Mouse (Mus musculus): Measurements from ENCODE around the gene Psmc2.
A peak's percentile ranks its signal among the peaks of the same experiment; 100 is the strongest.

Psmc2 gene

DNA sequence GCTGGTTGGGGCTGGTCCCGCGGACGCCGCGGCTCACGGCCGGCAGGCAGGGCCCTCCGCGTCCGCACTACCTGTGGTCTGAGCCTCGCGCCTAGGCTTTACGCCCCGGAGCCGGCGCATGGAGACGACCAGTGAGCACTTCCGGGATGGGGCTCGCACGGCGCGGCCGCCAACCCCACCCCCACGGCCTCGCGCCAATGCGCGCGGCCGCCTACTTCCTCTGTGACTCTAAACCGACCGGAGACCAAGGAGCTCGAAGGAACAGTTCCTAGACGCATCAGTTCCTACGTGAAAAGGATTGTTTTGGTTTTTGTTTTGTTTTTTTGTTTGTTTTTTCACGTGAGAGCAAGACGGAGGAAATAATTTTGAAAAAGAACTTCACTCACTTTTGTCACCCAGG is at the start of gene Psmc2, which contains the start of gene Dnajc2:
Gene Psmc2, plus strand, starts transcription at position 231 of the 400 bp plus-strand sequence.
Gene Dnajc2, minus strand, starts transcription at position 199 of the 400 bp plus-strand sequence.
- DNase-seq (ENCODE audit: low read depth in 2 of 2, low spot score in 2 of 2), result peak; percentile 81 to 85

DNA sequence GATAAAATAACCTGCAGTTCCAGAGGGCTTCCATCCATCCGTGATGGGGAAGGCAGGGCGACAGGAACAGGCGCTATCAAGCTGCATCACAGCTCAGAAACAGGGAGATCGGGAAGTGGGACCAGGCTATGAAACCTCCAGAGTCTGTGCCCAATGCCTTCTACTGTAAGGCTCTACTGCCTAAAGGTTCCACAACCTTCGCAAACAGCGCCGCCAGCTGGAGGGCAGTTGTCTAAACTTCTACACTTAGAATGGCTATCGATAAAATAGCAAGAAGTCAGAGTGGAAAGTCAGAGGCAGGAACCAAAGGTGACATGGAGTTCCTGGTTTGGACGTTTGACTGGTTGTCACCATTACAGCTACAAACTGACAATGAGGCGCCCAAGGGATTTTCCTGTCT is 49.5 kb upstream of the Psmc2 start:
- peak; percentile 51 to 69 for DNase-seq (ENCODE audit: low read depth in 2 of 2, low spot score in 2 of 2)

DNA sequence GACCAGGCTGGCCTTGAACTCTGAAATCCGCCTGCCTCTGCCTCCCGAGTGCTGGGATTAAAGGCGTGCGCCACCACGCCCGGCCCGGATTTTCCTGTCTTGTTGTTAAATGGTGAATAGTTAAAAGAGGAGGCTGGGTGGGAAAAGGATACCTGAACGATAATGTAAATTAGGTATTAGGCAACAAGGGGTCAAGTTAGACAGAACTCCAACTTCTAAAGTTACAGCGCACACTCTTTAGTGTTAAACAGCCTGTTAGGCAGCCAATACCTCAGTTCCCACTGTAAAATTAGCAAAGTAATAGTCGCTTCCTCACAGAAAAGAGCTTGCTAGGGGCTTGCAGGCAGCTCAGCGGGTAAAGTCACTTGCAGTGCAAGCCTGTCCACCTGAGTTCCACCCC is 49.0 kb upstream of the Psmc2 start:
- DNase-seq (ENCODE audit: low read depth in 2 of 2, low spot score in 2 of 2), result no peak

DNA sequence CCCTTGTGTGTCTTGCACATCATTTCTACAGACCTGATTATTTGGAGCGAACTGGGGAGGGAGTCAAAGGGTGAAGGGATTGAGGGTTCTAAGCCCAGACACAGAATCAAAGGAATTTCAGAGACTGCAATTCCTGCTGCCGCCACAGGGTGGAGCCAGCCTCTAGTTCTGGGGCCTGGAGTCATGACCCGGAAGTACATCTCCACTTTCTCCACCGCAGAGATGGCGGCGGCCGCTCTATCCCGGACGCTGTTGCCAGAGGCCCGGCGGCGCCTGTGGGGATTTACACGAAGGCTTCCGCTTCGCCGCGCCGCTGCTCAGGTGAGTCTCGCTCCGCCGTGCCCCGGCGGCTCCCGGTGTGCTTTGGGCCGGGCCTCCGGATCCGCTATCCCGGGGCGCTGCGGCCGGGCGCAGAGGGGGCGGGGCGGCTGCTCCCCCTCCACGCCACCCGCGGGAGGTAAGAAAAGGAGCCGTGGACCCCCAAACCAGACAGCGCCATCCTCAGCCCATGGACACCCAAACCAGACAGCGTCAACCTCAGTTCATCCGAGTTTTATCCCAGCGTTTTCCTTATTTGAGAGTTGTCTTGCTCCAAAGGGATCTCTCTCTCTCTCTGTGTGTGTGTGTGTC is 48.0 kb upstream of the Psmc2 start, which contains the start of gene Pmpcb:
Gene Pmpcb, plus strand, starts transcription at position 186 of the 630 bp plus-strand sequence.
- peak; percentile 85 to 88 for DNase-seq (ENCODE audit: low read depth in 2 of 2, low spot score in 2 of 2)

DNA sequence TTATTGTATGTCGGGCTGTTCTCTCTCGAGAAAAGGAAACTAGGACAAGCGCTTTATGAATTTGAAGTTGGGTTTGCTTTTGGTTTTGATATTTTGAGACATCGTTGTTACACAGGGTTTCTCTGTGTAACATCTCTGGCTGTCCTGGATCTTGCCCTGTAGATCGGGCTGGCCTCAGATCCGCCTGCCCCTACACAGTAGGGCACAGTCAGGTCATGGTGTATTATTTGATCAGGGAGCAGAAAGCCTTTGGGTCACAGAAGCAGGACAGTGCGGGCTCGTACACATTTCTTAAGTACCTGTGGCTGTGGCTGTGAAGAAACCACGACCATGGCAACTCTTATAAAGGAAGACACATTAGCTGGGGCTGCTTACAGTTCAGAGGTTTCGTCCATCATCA is 47.5 kb upstream of the Psmc2 start:
- no peak for DNase-seq (ENCODE audit: low read depth in 2 of 2, low spot score in 2 of 2)

DNA sequence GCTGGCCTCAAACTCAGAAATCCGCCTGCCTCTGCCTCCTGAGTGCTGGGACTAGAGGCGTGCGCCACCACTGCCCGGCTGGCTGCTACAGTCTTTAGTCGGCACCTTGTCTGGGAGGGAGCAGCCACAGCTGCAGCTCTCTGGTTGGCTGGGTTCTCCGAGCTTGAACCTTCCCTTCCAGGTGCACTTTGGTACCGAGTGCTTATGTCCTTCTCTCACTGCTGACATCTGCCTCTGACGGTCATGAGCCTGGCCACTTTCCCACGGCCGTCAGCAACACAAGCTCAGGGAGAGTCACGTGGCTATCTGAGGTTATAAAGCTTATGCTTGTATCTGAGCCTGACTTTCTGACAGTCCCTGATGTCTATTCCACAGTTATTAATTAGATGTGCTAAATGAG is 46.0 kb upstream of the Psmc2 start:
- DNase-seq (ENCODE audit: low read depth in 2 of 2, low spot score in 2 of 2), result no peak

DNA sequence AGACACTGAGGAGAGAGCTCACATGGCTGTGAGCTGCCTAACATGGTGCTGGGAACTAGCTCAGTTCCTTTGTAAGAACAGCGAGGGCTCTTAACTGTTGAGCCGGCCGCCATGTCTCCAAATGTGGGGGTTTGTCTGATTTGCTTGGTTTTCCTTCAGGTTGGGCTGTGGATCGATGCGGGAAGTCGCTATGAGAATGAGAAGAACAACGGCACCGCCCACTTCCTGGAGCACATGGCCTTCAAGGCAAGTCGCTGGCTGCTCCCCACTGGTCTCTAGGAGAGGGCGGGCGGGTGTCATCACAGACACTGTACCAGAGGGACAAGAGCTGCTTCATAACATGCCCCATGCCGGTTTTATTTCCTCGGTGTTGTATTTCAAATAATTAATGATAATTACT is 45.2 kb upstream of the Psmc2 start:
- DNase-seq (ENCODE audit: low read depth in 2 of 2, low spot score in 2 of 2), result no peak

DNA sequence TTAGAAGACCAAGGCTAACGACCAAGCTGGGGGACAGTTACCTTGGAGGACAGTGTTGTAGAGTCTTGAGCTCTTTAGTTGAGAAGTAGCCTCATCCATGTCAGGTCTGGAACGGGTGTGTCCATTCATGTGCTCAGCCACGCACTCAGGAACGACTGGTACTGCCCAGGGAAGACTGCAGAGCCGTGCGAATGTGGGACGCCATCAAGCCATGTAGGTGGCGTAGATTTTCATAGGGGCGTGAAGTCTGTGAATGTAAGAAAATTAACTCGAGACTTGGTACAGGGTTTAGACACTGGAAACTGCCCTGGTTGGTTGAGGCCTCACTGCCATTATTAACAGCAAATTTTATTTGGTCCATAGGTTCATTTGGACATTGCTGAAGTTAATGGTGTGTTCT is 41.5 kb upstream of the Psmc2 start:
- DNase-seq (ENCODE audit: low read depth in 2 of 2, low spot score in 2 of 2), result no peak

DNA sequence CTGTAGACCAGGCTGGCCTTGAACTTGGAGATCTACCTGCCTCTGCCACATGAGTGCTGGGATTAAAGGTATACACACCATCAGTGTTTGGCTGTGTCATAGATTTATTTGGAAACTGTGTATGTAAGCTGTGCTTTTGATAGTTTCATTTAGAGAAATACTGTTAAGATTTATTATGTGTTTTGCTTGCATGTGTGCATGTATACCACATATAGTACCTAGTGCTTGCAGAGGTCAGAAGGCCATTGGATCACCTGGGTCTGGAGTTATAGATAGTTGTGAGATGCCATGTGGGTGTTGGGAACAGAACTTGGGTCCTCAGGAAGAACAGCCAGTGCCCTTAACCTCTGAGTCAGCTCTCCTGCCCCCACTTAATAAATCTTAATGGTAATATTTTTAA is 40.4 kb upstream of the Psmc2 start:
- no peak for DNase-seq (ENCODE audit: low read depth in 2 of 2, low spot score in 2 of 2)

DNA sequence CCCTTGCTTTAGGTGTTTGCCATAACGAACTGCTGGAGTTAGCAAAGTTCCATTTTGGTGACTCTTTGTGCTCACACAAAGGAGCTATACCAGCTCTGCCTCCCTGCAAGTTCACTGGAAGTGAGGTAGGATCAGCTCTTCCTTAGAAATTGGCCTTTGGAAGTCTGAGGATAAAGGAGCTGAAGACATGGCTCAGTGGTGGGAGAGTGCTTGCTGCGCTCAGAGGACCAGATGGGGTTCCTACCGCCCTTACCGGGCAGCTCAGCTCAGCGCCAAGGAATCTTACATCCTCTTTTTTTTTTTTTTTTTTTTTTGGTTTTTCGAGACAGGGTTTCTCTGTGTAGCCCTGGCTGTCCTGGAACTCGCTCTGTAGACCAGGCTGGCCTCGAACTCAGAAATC is 39.1 kb upstream of the Psmc2 start:
- DNase-seq (ENCODE audit: low read depth in 2 of 2, low spot score in 2 of 2), result no peak

DNA sequence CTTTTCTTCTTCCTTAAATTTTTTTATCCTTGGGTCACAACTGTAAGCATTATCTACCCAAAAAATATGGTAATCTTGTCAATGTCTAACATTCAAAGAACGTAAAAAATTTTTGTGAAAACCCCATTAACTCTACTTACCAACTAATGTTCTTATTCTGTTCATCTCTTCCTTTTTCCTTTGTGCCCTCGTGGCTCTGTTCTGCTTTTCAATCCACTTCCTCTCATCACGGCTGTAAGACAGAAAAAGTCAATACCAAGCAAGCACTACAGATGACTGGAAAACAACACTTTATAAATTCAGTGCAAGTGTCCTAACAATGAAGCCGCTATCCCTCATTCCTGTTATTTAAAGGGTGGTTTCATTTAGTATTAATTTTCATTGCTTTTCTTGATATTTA is 16.6 kb upstream of the Psmc2 start:
- no peak for DNase-seq (ENCODE audit: low read depth in 2 of 2, low spot score in 2 of 2)

DNA sequence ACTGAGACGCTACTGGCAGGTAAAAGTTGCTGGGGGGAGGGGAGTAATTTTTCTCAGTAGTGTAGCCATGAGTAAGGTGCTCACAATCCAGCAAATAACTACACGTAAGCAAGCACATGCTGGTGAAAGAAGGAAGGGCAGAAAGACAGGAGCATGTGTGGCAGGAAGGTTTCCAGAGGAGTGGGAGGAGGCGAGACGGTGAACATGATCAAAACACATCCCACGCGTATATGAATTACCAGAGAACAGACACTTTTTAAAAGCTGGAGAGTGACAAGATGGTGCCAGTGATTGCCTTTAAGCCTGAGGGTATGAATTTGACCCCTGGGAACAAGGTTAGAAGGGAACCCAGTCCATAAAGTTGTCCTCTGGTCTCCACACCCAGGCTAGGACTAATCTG is 15.2 kb upstream of the Psmc2 start:
- DNase-seq (ENCODE audit: low read depth in 2 of 2, low spot score in 2 of 2), result no peak

DNA sequence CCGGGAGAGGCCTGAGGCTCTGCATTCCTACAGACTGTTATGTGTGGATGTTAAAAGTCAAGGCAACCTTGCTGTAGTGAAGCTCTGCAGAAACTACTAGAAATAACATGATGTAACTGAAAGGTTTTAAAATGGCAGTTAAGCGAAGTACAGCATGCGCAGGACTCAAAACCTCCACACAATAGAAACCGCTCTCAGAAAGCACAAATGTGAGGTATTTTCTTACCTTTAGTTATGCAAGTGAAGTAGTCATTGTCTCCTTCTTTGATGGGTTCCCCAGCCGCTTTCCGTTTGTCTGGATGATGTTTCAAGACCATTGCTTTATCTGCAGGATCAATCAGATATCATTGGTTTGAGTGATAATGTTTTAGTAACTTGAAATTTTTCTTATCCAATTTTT is 8.6 kb upstream of the Psmc2 start:
- DNase-seq (ENCODE audit: low read depth in 2 of 2, low spot score in 2 of 2), result no peak

DNA sequence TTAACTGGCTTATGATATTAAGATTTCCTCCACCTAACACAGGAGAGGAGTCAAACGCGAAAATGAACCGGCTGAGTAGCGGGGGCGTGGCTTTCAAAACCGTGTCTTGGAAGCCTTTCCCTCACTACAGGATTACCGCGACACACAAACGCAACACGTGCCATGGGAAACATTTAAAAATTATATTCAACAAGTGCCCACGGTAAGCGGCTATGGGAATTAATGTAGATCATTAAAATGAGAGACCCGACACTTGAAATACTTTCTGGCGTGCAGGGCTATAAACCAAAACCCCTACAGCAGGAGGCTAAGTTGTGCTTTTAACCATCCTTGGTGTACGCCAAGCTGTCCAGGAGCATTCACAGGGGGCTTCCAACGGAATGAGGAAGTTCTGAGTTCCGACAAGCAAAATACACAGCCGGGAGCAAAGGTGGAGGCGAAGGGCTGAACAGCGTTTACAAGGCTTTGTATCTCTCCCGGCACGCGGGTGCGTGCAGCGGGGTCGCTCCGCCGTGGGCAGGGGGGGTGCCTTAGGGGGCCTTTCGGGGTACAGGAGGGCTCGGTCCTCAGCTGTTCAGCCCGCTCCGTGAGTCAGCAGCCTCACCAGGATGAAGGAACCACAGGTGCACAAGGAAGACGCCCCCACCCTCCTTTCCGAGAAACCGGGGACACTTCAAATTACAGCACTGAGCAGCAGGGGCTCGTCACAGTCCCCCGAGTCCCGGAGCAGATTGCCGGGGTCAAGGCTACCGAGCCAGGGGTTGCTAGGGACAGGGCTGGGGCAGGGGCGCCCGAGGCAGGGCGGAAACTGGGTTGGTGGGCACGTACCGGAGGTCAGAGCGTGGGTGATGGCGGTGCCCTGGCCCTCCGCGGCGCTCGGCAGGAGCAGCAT is 676 bp upstream of the Psmc2 start:
- peak; percentile 31 to 42 for DNase-seq (ENCODE audit: low read depth in 2 of 2, low spot score in 2 of 2)

DNA sequence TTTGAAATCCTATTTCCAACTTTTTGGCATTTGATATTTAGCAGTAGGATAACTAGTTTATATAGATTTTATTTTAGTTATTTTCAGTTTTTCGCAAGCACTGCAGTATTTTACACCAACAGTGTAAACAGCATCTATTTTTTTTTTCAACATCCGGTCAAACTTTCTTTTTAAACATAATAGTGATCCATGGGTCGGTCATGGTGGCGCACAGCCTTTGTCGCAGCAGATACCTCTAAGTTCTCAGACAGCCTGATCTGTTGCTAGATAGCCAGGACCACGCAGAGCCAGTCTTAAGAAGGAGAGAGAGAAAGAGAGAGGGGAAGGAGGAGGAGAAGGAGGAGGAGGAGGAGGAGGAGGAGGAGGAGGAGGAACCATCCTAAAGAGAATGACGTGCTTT is 693 bp downstream of the Psmc2 start:
- DNase-seq (ENCODE audit: low read depth in 2 of 2, low spot score in 2 of 2), result no peak

DNA sequence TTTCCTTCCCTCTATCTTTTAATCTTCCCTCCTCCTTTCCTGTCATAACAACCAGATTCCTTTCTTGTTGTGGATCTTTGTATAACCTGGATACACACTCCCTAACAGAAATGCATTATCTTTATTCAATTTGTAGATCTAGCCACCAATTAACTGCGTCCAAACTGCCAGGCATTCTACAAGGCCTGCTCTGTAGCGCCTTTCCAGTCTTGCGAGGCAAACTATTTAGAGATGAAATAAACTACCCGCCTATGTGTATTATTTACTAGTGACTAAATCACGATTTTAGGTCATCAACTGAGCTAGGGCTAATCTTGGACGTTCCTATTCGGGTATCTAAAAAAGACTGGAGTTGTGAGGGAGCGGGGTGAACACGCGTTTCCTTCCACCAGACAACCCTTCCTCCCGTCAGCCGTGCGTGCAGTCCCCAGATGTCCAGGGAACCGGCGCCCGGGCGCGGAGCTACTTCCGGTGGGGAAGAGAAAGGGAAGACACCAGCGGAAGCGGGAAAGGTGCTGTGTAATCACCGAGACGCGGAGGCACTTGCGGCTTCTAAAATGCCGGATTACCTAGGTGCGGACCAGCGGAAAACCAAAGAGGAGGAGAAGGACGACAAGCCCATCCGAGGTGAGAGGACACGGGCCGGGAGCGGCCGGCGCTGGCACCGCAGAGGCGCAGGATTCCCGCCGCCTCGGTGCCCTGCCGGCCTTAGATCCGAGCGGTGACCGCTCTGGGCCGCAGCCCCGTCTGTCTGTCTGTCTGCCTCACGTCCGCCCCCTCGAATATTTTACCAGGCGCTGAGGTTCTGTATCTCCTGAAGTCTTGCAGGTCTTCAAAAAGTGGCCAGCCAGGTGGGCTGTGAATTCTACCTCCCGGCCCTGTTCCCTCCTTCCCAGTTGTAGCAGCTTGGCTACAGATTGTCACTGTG is 1.4 kb downstream of the Psmc2 start:
- DNase-seq (ENCODE audit: low read depth in 2 of 2, low spot score in 2 of 2), result peak; percentile 92 to 95

DNA sequence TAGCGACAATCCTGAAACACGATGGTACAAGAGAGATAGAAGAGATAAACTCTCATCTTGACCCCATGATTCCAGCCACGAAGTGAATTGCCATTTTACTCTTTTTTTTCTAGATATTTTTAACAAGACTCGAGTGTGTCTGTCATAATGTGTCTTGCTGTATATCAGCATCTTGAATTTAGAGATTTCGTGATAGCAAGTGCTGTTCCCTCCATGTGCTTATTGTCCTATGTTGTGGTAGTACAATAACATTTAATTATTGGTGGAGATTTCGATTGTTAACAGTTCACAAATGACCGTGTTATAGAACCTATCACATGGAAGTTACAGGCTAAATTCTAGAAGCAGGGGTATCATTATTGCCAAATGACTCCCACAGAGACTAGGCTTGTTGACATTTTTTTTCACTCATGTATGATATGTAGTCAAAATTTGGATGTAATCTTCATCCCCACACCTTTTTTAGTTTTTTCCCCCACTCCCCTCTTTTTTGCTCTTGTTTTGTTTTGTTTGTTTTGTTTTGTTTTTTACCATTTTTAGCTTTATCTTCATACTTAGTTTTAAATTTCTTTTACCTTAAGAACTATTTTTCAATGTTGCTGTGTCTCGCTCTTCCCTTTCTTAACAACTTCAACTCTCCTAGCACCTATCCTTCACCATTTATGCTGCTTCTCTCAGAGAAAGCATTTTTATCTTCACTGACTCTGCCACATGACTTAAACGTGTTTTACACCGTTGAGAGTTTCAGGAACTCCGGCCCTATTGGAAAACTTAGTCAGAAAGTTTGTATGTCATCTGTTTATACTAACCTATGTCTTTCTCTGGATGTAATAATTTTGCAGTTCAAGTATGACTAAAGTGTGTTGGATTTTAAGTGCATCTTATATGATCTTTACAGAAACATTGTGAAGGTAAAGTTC is 2.4 kb downstream of the Psmc2 start:
- DNase-seq (ENCODE audit: low read depth in 2 of 2, low spot score in 2 of 2), result no peak

DNA sequence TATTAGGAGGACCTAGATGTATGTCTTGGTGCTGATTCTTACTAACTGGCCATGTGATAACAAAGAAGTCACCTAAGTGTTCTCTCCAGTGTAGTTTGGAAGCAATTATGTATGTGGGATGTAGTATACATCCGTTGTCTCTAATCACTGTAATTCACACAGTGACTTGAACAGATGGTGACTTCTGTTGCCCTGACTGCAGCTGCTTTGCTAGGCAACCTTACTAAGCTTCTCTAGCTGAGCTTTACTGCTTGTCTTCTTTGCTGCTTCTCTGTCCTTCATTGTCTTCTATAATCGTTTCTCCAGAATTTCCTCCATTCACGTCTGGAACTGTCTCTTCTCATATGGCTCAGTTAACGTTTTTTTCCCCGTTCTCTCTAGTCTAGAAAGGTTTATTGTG is 4.0 kb downstream of the Psmc2 start:
- no peak for DNase-seq (ENCODE audit: low read depth in 2 of 2, low spot score in 2 of 2)

DNA sequence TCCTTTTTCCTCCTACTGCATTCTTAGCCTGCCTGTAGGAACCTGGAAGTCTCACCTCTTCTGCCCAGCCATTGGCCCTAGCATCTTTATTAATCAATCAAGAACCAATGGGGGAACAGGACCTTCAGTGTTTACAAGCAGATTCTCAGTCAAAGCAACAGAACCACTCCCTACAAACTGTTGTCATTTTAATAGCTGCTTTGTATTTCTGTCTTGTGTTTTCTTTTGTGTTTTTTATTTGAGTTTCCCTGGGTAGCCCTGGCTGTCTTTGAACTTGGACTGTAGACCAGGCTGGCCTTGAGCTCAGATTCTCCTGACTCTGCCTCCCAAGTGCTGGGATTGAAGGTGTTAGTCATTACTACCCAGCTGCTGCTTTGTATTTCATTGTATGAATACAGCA is 7.1 kb downstream of the Psmc2 start:
- DNase-seq (ENCODE audit: low read depth in 2 of 2, low spot score in 2 of 2), result no peak

DNA sequence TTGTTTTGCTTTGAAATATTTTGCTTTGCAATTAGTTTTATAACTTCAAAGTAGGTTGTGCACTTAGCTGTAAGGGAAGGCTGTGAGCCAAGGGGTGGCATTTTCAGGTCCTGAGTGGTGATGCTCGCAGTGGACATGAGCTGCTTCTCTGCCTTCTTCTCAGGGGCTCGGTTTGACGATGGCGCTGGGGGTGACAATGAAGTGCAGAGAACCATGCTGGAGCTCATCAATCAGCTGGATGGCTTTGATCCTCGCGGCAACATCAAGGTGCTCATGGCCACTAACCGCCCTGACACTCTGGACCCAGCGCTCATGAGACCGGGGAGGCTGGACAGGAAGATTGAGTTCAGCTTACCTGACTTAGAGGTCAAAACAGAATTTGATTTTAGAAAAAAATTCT is 17.8 kb downstream of the Psmc2 start:
- no peak for DNase-seq (ENCODE audit: low read depth in 2 of 2, low spot score in 2 of 2)
